Mouse (Mus musculus) lung, embryonic 14.5 days (tissue): ENCODE data around the gene Cnn1. TPM values are rescaled to one million over a fixed set of nuclear protein-coding genes. Genes with fewer than 3 reads are reported as not detected.
"Not testable (repeated sequence)": the region's sequence is repeated elsewhere in the genome, so short reads cannot be mapped to it uniquely, and the experiment has no call there.

Experiments
- ATAC-seq: fragments of 200-750 bp; cut with Nextera tagmentation; 2 replicates; pipeline ENCODE4 v1.8.0; 2017; ENCODE audit warnings: mild to moderate bottlenecking, moderate TSS enrichment, moderate library complexity; ENCODE audit not compliant: insufficient read depth
- DNase-seq: peaks from one replicate; pipeline ENCODE4 v3.0.0-alpha.2; 2015
- H3K27ac ChIP-seq: fragments of 300-500 bp; sonication (generic); 2 replicates; pipeline ENCODE4 v1.5.1; 2014; ENCODE audit warnings: low read depth, mild to moderate bottlenecking, moderate library complexity
- H3K27me3 ChIP-seq: fragments of 300-500 bp; sonication (generic); 2 replicates; pipeline ENCODE4 v1.6.1; 2014; ENCODE audit warnings: low read length, control low read depth; ENCODE audit not compliant: insufficient read depth
- H3K36me3 ChIP-seq: fragments of 300-500 bp; sonication (generic); 2 replicates; pipeline ENCODE4 v1.6.1; 2014; ENCODE audit warnings: control low read depth; ENCODE audit not compliant: insufficient read depth
- H3K4me1 ChIP-seq: fragments of 300-500 bp; sonication (generic); 2 replicates; pipeline ENCODE4 v1.6.1; 2014; ENCODE audit warnings: antibody characterized with exemption, control low read depth; ENCODE audit not compliant: insufficient read depth
- H3K4me2 ChIP-seq: fragments of 300-500 bp; sonication (generic); 2 replicates; pipeline ENCODE4 v1.6.1; 2014; ENCODE audit warnings: mild to moderate bottlenecking
- H3K4me3 ChIP-seq: fragments of 300-500 bp; sonication (generic); 2 replicates; pipeline ENCODE4 v1.5.1; 2014; ENCODE audit warnings: low read depth, low read length
- H3K9ac ChIP-seq: fragments of 300-500 bp; sonication (generic); 2 replicates; pipeline ENCODE4 v1.6.1; 2014
- H3K9me3 ChIP-seq: fragments of 300-500 bp; sonication (generic); 2 replicates; pipeline ENCODE4 v1.6.1; 2016; ENCODE audit warnings: low read depth, low read length, control low read depth
- CTCF ChIP-seq: IDR thresholded peaks from 2 replicates; pipeline ENCODE4 v1.5.1; 2016; ENCODE audit warnings: antibody characterized with exemption, low read depth
- WGBS: fragments of 180-500 bp; shearing (Covaris S2); extraction: QIAGEN DNeasy Blood & Tissue Kit; methylation state at CpG from one replicate; pipeline ENCODE4 v1.1.7; 2014; 5-methylcytosine and 5-hydroxymethylcytosine counted together
- polyA plus RNA-seq: library from polyadenylated mRNA; unstranded; fragments of >200 nt; fragmentation: Nextera tagmentation; extraction: Ambion mirVana; gene quantifications from 2 replicates; pipeline ENCODE4 v1.2.1, GENCODE M21; 2014

Gene Cnn1
- polyA plus RNA-seq, 1 experiment from 2014 or later: 71.2 TPM

DNA sequence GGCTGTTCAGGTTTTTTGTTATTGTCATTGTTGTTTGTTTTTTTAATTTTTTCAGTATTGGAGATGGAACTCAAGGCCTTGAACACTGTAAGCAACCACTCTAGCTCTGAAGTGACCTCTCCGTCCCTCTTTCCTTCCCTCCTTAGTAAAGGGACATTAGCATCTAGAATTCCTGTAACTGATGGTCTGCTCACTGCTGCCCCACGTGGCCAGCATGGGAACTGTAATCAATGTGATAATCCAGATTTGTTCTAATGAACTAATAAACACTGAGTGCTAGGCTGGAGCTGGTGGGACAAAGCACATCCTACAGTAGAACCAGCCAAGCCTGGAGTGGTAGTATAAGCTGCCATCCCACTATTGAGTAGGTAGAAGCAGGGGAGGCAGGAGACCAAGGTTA, 39.5 kb downstream of the Cnn1 start:
- Histone ChIP-seq H3K27me3 (no peaks in the 10 kb centered on the region), H3K9me3 (no peaks in the 10 kb centered on the region), H3K4me2 (no peak overlapping the region), H3K36me3 (no peaks in the 10 kb centered on the region), H3K9ac (no peak overlapping the region), H3K4me3 (no peak overlapping the region), H3K27ac (no peak overlapping the region), H3K4me1 (no peaks in the 10 kb centered on the region)
- DNase-seq (peak; percentile 52), ATAC-seq (no peak)
- TF ChIP-seq CTCF: peak; percentile 85
- WGBS: 33% methylated on average over 2 of the region's 2 CpGs

DNA sequence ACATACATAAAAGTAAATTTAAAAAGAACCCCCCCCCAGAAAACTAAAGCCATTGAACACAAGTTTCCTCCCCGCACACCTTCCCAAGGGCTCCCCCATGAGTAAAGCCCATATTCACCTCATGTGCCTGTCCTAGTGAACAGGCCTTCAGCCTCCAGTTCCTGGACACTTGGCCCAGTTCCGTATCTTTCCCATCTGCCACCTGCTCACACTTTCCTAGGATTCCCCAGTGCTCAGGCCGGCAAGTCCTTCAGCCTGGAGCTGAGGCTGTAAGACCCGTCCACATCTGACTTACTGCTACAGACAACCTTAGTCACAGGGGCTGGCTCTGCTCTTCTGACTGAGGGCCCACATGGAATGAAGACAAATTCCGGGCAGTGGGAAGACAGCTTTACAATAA, 40.7 kb downstream of the Cnn1 start:
- ATAC-seq (no peak), DNase-seq (no peak)
- Histone ChIP-seq H3K4me3 (no peak overlapping the region), H3K27ac (no peak overlapping the region), H3K9me3 (no peaks in the 10 kb centered on the region), H3K27me3 (no peaks in the 10 kb centered on the region), H3K9ac (no peak overlapping the region), H3K4me1 (no peaks in the 10 kb centered on the region), H3K4me2 (no peak overlapping the region), H3K36me3 (no peaks in the 10 kb centered on the region)
- WGBS: 88% methylated on average over 5 of the region's 5 CpGs
- TF ChIP-seq CTCF: no peak

DNA sequence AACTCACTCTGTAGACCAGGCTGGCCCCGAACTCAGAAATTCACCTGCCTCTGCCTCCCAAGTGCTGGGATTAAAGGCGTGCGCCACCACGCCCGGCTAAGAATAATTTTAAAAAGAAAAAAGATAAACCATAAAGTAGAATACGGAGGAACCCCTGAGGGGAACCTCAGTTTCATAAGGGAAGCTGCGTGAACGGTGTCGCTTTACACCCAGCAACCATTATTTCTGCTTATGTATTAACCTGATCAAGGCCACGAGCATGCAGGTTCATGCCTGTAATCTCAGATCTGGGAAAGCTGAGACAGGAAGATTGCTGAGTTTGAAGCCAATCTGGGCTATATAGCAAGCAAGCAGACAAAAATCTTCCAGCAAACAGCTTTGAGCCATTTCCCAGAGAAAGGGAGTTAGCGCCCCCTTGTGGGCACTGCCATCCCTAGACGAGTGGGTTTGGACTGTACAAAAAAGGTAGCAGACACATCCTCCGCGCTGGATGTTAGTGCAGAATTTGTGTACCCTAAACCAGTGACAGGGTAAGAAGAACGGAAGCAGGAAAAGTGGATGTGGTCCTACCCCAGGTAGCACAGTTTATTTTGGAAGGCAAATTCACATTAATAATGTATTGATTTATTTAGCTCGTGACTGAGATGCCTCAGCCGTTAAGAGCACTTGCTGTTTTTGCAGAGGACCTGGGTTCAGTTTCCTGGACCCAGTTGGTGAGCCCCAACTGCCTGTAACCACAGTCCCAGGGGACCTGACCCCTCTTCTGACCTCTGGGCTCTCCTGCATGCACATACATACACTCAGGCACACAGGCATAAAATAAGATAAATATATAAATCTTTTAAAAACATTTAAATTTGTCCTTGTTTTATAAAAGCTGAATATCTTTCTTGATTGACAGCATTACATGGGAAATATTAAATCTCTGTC, 44.4 kb downstream of the Cnn1 start:
- peak; percentile 58; the same call in 1 of the 2 replicates for ATAC-seq
- peak; percentile 95 for DNase-seq
- no peaks in the 10 kb centered on the region for H3K36me3 ChIP-seq
- 55% methylated on average over 17 of the region's 17 CpGs for WGBS
- TF ChIP-seq CTCF: peak; percentile 94
- H3K4me2 ChIP-seq: no peak overlapping the region
- H3K27ac ChIP-seq: no peak overlapping the region
- no peak overlapping the region for H3K4me3 ChIP-seq
- H3K27me3 ChIP-seq: no peaks in the 10 kb centered on the region
- H3K9me3 ChIP-seq: no peaks in the 10 kb centered on the region; the same call in 1 of the 2 replicates
- no peak overlapping the region for H3K9ac ChIP-seq
- no peaks in the 10 kb centered on the region for H3K4me1 ChIP-seq

DNA sequence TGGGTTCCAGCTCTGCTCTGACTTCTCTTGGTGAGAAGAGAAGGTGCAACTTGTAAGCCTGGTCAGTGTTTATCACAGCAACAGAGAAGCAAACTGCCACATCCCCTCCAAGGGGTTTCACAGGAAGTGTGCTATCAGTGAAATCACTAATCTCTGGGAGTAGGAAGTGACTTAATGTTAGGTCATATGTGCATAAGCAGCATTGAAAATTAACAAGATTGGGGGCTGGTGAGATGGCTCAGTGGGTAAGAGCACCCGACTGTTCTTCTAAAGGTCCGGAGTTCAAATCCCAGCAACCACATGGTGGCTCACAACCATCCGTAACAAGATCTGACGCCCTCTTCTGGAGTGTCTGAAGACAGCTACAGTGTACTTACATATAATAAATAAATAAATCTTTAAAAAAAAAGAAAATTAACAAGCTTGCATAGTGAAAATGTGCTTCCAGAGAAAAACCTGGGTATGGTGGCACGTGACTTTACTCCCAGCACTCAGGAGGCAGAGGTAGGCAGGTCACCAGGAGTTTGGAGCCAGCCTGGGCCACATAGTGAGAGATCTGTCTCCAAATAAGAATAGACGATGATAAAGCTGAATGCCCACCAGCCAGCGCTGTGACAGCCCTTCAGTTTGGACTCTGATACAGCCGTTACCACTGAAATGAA, 45.4 kb downstream of the Cnn1 start:
- WGBS: 76% methylated on average over 7 of the region's 8 CpGs

DNA sequence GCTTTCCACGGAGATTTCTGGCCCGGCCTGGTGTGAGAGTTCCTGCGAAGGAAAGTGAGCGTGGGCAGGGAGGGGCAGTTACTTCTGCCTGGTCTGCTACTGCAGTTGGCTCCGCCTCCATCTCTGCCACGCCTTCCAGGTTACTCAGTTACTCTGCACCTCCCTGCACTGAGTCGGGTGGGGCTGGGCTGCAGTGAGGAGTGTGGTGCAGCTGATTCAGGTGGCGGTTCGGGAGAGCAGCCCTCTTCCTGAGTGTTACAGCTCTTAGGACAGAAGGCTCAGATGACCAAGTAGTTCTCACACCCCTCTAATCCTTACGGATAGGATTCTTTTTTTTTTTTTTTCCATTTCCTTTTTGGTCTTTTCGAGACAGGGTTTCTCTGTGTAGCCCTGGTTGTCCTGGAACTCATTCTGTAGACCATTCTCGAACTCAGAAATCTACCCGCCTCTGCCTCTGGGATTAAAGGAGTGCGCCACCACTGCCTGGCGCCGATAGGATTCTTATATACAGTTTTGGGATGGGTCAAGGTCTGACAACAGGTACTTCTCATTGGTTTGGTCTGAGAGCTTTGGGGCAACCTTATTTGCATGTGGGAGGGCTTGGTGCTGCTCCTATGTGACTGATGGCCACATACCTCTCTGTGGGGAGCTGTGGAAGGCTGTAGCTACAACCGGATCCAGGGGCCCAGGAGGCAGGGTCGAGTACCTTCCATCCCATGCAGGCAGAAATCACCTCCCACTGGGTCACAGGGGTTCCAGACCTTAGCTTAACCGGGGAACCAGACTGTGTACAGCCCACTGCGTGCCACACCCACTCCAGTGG, 50.6 kb downstream of the Cnn1 start:
- Histone ChIP-seq H3K36me3 (no peaks in the 10 kb centered on the region), H3K9me3 (no peaks in the 10 kb centered on the region; the same call in 1 of the 2 replicates), H3K27me3 (no peaks in the 10 kb centered on the region), H3K9ac (no peak overlapping the region), H3K4me2 (no peak overlapping the region), H3K4me3 (no peak overlapping the region), H3K4me1 (no peaks in the 10 kb centered on the region), H3K27ac (no peak overlapping the region)
- ATAC-seq (no peak), DNase-seq (no peak)
- TF ChIP-seq CTCF: no peak
- 68% methylated on average over 20 of the region's 20 CpGs for WGBS

More for the DNA sequence above, 45.4 kb downstream of the Cnn1 start:
- Histone ChIP-seq H3K4me3 (no peak overlapping the region), H3K9ac (no peak overlapping the region), H3K36me3 (no peaks in the 10 kb centered on the region), H3K27me3 (no peaks in the 10 kb centered on the region), H3K27ac (no peak overlapping the region), H3K9me3 (no peaks in the 10 kb centered on the region; the same call in 1 of the 2 replicates), H3K4me2 (no peak overlapping the region), H3K4me1 (no peaks in the 10 kb centered on the region)
- no peak for TF ChIP-seq CTCF
- DNase-seq (no peak), ATAC-seq (no peak)

DNA sequence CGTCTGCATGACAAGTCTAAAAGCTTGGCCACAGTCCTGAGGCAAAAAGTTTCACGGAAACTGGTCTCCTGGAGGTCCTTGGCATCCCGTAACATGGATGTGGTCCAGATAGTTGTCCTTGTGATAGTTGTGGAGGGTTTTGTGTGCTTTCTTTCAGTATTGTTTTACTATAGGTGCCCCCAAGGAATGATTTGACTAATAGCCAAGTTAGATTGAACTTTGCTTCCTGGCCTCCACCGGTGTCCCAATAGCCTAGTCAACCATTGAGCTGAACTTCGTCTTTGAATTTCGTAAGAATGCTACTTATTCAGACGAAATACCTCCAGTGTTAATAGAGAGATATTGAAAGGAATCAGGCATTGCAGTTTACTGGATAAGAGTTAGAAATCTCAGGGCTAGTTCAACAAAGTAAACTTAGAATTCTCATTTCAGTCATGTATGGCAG, 51.3 kb downstream of the Cnn1 start:
- H3K27me3 ChIP-seq, H3K4me2 ChIP-seq, DNase-seq, H3K27ac ChIP-seq, ATAC-seq, H3K4me1 ChIP-seq, H3K4me3 ChIP-seq, H3K9me3 ChIP-seq, H3K9ac ChIP-seq, H3K36me3 ChIP-seq: not testable (repeated sequence)
- 82% methylated on average over 7 of the region's 7 CpGs for WGBS
